Mouse (Mus musculus) ZHBTc4 (cell line): ENCODE measurements at regions not wholly inside any gene's neighbourhood (a gene's known extent, or its start where the extent isn't known, plus 50 kb on each side); places are given as distances from the start of the nearest gene placed in this dataset.
"Not testable (repeated sequence)": the region's sequence is repeated elsewhere in the genome, so short reads cannot be mapped to it uniquely, and the experiment has no call there.

Experiments used
- DNase-seq: peaks from one replicate; pipeline ENCODE4 v3.0.0-alpha.2; 2011; ENCODE audit warnings: low read depth, low spot score

DNA sequence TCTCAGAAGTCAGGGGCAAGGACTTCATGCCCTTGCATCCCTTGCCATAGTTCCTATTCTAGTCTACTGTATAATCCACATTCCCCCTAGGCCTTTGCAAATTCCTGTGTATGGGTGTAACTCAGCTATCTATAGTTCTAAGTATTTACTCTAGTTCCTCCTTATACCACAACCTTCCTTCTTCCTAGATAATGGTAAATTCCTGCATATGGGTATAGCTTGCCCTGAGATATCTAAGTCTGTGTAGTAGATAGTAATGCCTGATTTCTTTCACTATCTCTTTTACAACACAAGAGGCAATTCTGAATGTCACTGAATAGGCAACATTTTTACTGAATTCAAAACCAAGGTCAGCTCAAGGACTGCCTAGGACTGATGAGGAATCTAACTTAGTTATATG, 1000.2 kb downstream of the Kcnt2 start:
- not testable (repeated sequence) for DNase-seq

GRCm38 (mm10) chr1:141274738-141275137, 1028.8 kb downstream of the Kcnt2 start:
- no peak for DNase-seq

GRCm38 (mm10) chr1:141281513-141281912, 1035.6 kb downstream of the Kcnt2 start:
- DNase-seq: no peak

- DNase-seq: no peak
These were observed 1077.0 kb downstream of the Kcnt2 start for GRCm38 (mm10) chr1:141322968-141323367.

GRCm38 (mm10) chr1:141338073-141338472, 1092.1 kb downstream of the Kcnt2 start:
- no peak for DNase-seq

GRCm38 (mm10) chr1:141369447-141369846, 1123.5 kb downstream of the Kcnt2 start:
- no peak for DNase-seq

DNA sequence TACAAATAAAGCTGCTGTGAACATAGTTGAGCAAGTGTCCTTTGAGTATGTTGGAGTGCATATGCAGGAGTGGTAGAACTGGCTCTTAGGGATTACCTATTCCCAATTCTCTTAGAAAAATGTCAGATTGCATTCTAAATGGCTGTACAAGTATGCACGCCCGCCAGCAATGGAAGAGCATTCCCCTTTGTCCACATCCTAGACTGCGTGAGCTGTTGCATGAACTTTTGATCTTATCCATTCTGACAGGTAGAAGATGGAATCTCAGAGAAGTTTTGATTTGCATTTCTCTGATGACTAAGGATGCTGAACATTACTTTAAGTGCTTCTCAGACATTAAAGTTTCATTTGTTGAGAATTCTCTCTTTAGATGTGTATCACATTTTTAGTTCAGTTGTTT, 1130.0 kb downstream of the Kcnt2 start:
- DNase-seq: no peak

DNA sequence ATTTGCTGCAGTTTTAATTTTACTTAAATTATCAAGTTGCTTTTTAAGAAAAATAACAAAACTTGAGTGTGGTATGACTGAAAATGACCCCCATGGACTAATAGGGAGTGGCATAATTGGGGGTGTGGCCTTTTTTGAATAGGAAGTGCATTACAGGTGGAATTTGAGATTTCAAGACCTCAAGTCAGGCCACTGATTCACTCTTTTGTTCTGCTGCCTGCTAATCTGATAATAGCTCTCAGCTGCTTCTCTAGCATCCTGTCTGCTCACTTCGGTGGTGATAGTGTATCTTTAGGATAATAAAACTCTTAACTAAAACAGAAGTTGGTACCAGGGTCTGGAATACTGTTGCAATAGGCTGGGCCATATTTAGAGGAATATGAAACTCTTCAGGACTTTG, 1155.4 kb downstream of the Kcnt2 start:
- no peak for DNase-seq

GRCm38 (mm10) chr1:141429675-141430074, 1183.7 kb downstream of the Kcnt2 start:
- DNase-seq: no peak

DNA sequence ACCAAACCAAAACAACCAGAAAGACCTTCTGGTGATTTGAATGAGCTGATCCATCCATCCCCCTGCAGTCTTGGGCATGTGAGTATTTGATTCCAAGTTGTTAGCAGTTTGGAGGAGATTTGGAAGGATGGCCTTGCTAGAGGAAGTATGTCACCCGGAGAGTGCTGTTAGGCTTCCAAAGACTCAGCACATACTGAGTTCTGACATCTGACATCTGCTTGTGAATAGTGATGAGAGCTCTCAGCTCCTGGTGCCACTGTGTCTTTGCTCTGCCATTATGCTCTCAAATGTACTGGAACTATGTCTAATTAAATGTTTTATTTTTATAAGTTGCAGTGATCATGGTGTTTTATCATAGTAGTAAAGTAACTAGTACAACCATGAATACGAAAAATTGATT, 1184.2 kb downstream of the Kcnt2 start:
- no peak for DNase-seq

DNA sequence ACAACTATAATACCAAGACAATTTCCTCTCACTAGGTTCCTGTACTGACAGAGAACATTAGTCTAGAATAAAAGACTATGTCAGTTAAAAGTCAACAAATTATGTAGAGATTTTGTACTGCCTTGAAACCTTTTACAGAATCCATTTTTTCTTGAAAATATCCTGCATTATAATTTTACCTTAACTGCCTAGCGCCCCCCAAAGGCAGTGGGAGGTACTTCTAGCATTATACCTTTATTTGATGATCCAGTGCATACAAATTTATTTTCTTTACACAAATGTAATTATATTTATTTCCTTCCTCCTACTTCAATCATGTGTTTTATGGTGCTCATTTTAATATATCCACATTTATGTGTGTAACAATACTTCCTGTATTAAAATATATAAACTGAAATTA, 1189.5 kb downstream of the Kcnt2 start:
- peak; percentile 4 for DNase-seq

DNA sequence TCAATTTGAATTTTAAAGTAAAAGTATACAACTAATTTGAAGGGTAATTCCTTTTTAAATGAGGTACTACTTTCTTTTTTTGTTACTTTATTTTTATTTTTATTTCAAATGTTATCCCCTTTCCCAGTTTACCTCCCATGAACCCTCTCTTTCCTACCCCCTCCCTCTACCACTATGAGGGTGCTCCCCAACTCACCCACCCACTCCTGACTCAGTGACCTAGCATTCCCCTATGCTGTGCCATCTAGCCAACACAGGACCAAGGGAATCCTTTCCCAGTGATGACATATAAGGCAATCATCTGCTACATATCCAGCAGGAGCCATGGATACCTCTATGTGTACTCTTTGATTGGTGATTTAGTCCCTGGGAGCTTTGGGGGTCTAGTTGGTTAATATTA, 1194.3 kb downstream of the Kcnt2 start:
- no peak for DNase-seq

- no peak for DNase-seq
These were observed 1205.0 kb downstream of the Kcnt2 start for GRCm38 (mm10) chr1:141450960-141451359.

- DNase-seq: no peak
These were observed 1218.6 kb downstream of the Kcnt2 start for GRCm38 (mm10) chr1:141464576-141464975.
